Mouse (Mus musculus) liver, adult 2 months (tissue): Measurements from ENCODE around the gene Cpt1c.

ENCODE experiments used
- CTCF ChIP-seq: fragments of 200-500 bp; IDR thresholded peaks from 2 replicates; pipeline ENCODE4 v1.5.1; 2011; ENCODE audit warnings: low read depth, low read length, control low read depth
- POLR2A ChIP-seq: fragments of 200-500 bp; IDR thresholded peaks from 2 replicates; pipeline ENCODE4 v1.6.1; 2011; ENCODE audit warnings: low read length, control low read depth; ENCODE audit not compliant: insufficient read depth; ENCODE audit errors: extremely low read depth

- TF ChIP-seq POLR2A (no peak), CTCF (no peak)
These were observed 32.5 kb upstream of the Cpt1c start for GRCm38 (mm10) chr7:45007141-45007540.
